Mouse (Mus musculus): ENCODE measurements at regions not wholly inside any gene's neighbourhood (a gene's known extent, or its start where the extent isn't known, plus 50 kb on each side); places are given as distances from the start of the nearest gene placed in this dataset.

- no peak overlapping the region for H3K4me2 ChIP-seq (ENCODE audit: insufficient read depth, low read depth, poor library complexity, severe bottlenecking)
- dilution Hi-C loops (cut with MboI; ENCODE audit: extremely low pct_ligation_motif_present, extremely low pct_unique_long_range_greater_than_20kb, low sequenced_read_pairs) (no loop called here), in situ Hi-C loops (cut with MboI; ENCODE audit: low pct_ligation_motif_present, low pct_unique_long_range_greater_than_20kb, low sequenced_read_pairs) (no loop called here)
- no peak overlapping the region for H3K27ac ChIP-seq (ENCODE audit: insufficient read depth, low read depth)
- H3K9ac ChIP-seq (ENCODE audit: insufficient read depth, low read depth), result no peak overlapping the region
- no peak for DNase-seq (ENCODE audit: extremely low read depth)
- H3K36me3 ChIP-seq (replicated peaks in 1 of 2; ENCODE audit: control insufficient read depth in 1 of 2, insufficient read depth in 1 of 2, low read length in 1 of 2), result no peaks in the 10 kb centered on the region
- H3K4me3 ChIP-seq (replicated peaks in 1 of 3; ENCODE audit: low read depth in 2 of 3, low read length in 2 of 3, poor library complexity in 1 of 3), result no peak overlapping the region
- H3K9me3 ChIP-seq (replicated peaks; ENCODE audit: low read length), result peaks cover 44% of the 10 kb centered on the region
- no peaks in the 10 kb centered on the region for H3K79me2 ChIP-seq (replicated peaks; ENCODE audit: control insufficient read depth, extremely low read depth, insufficient read depth, poor library complexity, severe bottlenecking)
- no peak for TF ChIP-seq E2F4 (IDR thresholded peaks at IDR 0.05; ENCODE audit: insufficient replicate concordance, low read depth, low read length)
- no peak for TF ChIP-seq SIN3A (IDR thresholded peaks at IDR 0.05; ENCODE audit: low read length)
- TF ChIP-seq UBTF (IDR thresholded peaks at IDR 0.05; ENCODE audit: low read depth, low read length), result no peak
- no peak for TF ChIP-seq ELF1 (IDR thresholded peaks at IDR 0.05; ENCODE audit: low read depth, low read length)
- no peak for TF ChIP-seq ZC3H11A (IDR thresholded peaks at IDR 0.05; ENCODE audit: low read depth, low read length)
- no peak for TF ChIP-seq MAFK (IDR thresholded peaks at IDR 0.05; ENCODE audit: insufficient replicate concordance, low read length)
- no peak for TF ChIP-seq IRF4 (IDR thresholded peaks at IDR 0.05; ENCODE audit: low read depth, low read length)
- no peak for TF ChIP-seq NELFE (IDR thresholded peaks at IDR 0.05; ENCODE audit: low read depth, low read length)
- TF ChIP-seq ZNF384 (IDR thresholded peaks at IDR 0.05; ENCODE audit: low read depth, low read length), result no peak
- TF ChIP-seq CHD1 (IDR thresholded peaks at IDR 0.05; ENCODE audit: low read depth, low read length), result no peak
- TF ChIP-seq BHLHE40 (IDR thresholded peaks at IDR 0.05; ENCODE audit: low read depth, low read length), result no peak
- no peak for TF ChIP-seq GABPA (IDR thresholded peaks at IDR 0.05; ENCODE audit: insufficient replicate concordance, low read depth, low read length)
- TF ChIP-seq TCF12 (IDR thresholded peaks at IDR 0.05; ENCODE audit: low read depth, low read length), result no peak
- TF ChIP-seq ZKSCAN1 (IDR thresholded peaks at IDR 0.05; ENCODE audit: borderline replicate concordance, low read depth, low read length), result no peak
- no peak for TF ChIP-seq JUN (IDR thresholded peaks at IDR 0.05; ENCODE audit: insufficient read depth, low read depth, low read length)
- no peak for TF ChIP-seq POLR2AphosphoS2 (IDR thresholded peaks at IDR 0.05; ENCODE audit: low read depth, low read length)
- TF ChIP-seq ETS1 (conservative IDR thresholded peaks at IDR 0.05; ENCODE audit: low read depth, low read length), result no peak
- TF ChIP-seq POLR2A (IDR thresholded peaks at IDR 0.05; ENCODE audit: low read depth, low read length), result no peak
- no peaks in the 10 kb centered on the region for H3K27me3 ChIP-seq (replicated peaks)
- no peaks in the 10 kb centered on the region for H3K4me1 ChIP-seq (ENCODE audit: control insufficient read depth in 1 of 2, insufficient read depth in 2 of 2)
Measured at GRCm38 (mm10) chr13:47398976-47399375, 276.5 kb downstream of the Rnf144b start.

DNA sequence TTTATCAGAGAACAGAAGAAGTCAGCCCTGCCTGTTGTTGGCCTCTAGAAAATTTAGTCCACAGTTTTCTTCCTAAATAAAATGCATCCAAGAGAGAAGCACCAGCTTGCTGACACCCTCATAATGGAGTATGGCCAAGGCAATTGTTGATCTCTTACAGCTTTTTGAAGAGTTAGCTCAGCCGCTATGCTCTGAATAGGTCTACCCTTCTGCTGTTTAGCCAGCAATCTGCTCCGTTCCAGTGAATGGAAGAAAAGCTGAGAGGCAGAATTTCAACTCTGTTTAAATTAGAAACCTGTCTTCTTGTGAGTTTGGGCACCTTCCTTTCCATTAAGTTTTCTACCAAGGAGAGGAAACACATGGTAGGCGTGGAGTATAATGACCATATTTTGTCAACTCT lies 290.8 kb downstream of the Rnf144b start:
- H3K4me3 ChIP-seq (replicated peaks in 1 of 3; ENCODE audit: low read depth in 2 of 3, low read length in 2 of 3, poor library complexity in 1 of 3), result no peak overlapping the region
- H3K4me1 ChIP-seq (ENCODE audit: control insufficient read depth in 1 of 2, insufficient read depth in 2 of 2), result no peaks in the 10 kb centered on the region
- H3K27me3 ChIP-seq (replicated peaks), result no peaks in the 10 kb centered on the region
- no peaks in the 10 kb centered on the region for H3K79me2 ChIP-seq (replicated peaks; ENCODE audit: control insufficient read depth, extremely low read depth, insufficient read depth, poor library complexity, severe bottlenecking)
- no peak overlapping the region for H3K4me2 ChIP-seq (ENCODE audit: insufficient read depth, low read depth, poor library complexity, severe bottlenecking)
- no peaks in the 10 kb centered on the region for H3K36me3 ChIP-seq (replicated peaks in 1 of 2; ENCODE audit: control insufficient read depth in 1 of 2, insufficient read depth in 1 of 2, low read length in 1 of 2)
- DNase-seq (ENCODE audit: extremely low read depth), result no peak
- dilution Hi-C loops (cut with MboI; ENCODE audit: extremely low pct_ligation_motif_present, extremely low pct_unique_long_range_greater_than_20kb, low sequenced_read_pairs), result no loop called here
- TF ChIP-seq CHD2 (IDR thresholded peaks at IDR 0.05; ENCODE audit: low read length), result no peak
- TF ChIP-seq MXI1 (IDR thresholded peaks at IDR 0.05; ENCODE audit: low read depth, low read length), result no peak
- no peak for TF ChIP-seq ETS1 (conservative IDR thresholded peaks at IDR 0.05; ENCODE audit: low read depth, low read length)
- no peak for TF ChIP-seq MAX (IDR thresholded peaks at IDR 0.05; ENCODE audit: low read length)
- TF ChIP-seq JUND (conservative IDR thresholded peaks at IDR 0.05; ENCODE audit: low read depth, low read length), result no peak
- no peak for TF ChIP-seq RAD21 (IDR thresholded peaks at IDR 0.05; ENCODE audit: low read depth, low read length)
- no peak for TF ChIP-seq USF1 (IDR thresholded peaks at IDR 0.05; ENCODE audit: low read depth, low read length)
- TF ChIP-seq KAT2A (IDR thresholded peaks at IDR 0.05; ENCODE audit: insufficient replicate concordance, low read length), result no peak
- TF ChIP-seq ELF1 (IDR thresholded peaks at IDR 0.05; ENCODE audit: low read depth, low read length), result no peak
- no peak for TF ChIP-seq POLR2A (IDR thresholded peaks at IDR 0.05; ENCODE audit: low read depth, low read length)
- TF ChIP-seq POLR2AphosphoS2 (IDR thresholded peaks at IDR 0.05; ENCODE audit: low read depth, low read length), result no peak
- no peak for TF ChIP-seq TCF12 (IDR thresholded peaks at IDR 0.05; ENCODE audit: low read depth, low read length)
- no peak for TF ChIP-seq JUN (IDR thresholded peaks at IDR 0.05; ENCODE audit: insufficient read depth, low read depth, low read length)
- TF ChIP-seq MEF2A (IDR thresholded peaks at IDR 0.05; ENCODE audit: borderline replicate concordance, low read depth, low read length), result no peak
- no peak for TF ChIP-seq NRF1 (IDR thresholded peaks at IDR 0.05; ENCODE audit: low read depth, low read length)
- no peak overlapping the region for H3K27ac ChIP-seq (ENCODE audit: insufficient read depth, low read depth)
- H3K9ac ChIP-seq (ENCODE audit: insufficient read depth, low read depth), result no peak overlapping the region
- H3K9me3 ChIP-seq (replicated peaks; ENCODE audit: low read length), result peaks cover 64% of the 10 kb centered on the region
- in situ Hi-C loops (cut with MboI; ENCODE audit: low pct_ligation_motif_present, low pct_unique_long_range_greater_than_20kb, low sequenced_read_pairs), result no loop called here
